24 mouse cellular contexts compared by ENCODE assay signal in the genomic region with DNA sequence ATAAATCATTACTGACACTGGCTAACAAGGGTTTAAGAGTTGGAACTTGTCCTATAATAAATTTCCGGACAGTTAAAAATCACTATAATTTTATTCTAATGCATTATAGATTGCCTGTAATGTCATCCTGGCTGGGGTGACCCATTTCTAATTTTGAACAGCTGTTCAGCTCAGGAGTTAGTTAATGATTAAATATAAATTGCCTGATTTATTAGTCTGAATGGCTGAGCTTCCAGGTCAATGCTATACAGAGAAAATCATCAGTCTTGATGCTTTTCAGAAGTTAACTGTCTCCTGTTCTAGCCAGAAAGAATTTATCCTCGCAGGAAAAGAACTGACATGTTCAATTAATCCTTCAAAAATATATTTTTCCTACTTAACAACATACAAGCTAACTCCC.
"Had no signal": no experiment of that assay in that cellular context is flagged by ENCODE, and none has a peak within 500 bp of the region (broad histone marks: within the 10 kb centered on the region; RNA-seq: fewer than 3 reads in every experiment).

No protein-coding gene starts in this region.

- H3K36me3 ChIP-seq: forebrain, embryonic 15.5 days; heart, embryonic 13.5 days; heart, embryonic 15.5 days; hindbrain, embryonic 13.5 days; hindbrain, embryonic 15.5 days; kidney, embryonic 15.5 days; limb, embryonic 10.5 days; limb, embryonic 12.5 days; liver, embryonic 13.5 days; liver, embryonic 15.5 days had no signal

- H3K4me1 ChIP-seq: forebrain, embryonic 15.5 days; heart, embryonic 13.5 days; heart, embryonic 15.5 days; hindbrain, embryonic 13.5 days; hindbrain, embryonic 15.5 days; limb, embryonic 10.5 days; limb, embryonic 12.5 days; liver, embryonic 13.5 days; liver, embryonic 15.5 days had no signal

- H3K4me3 ChIP-seq: forebrain, embryonic 15.5 days; heart, adult 2 months; heart, embryonic 13.5 days; heart, embryonic 15.5 days; hindbrain, embryonic 13.5 days; hindbrain, embryonic 15.5 days; kidney, embryonic 15.5 days; layer of hippocampus, adult 2 months; left cerebral cortex, adult 2 months; limb, embryonic 10.5 days; limb, embryonic 12.5 days; liver, embryonic 13.5 days; liver, embryonic 15.5 days had no signal

- ATAC-seq: forebrain, embryonic 15.5 days; forebrain, postnatal 0 days; hindbrain, postnatal 0 days had no signal

- H3K9me3 ChIP-seq: forebrain, embryonic 15.5 days; heart, embryonic 13.5 days; heart, embryonic 15.5 days; hindbrain, embryonic 13.5 days; hindbrain, embryonic 15.5 days; kidney, embryonic 15.5 days; limb, embryonic 10.5 days; limb, embryonic 12.5 days; liver, embryonic 13.5 days; liver, embryonic 15.5 days had no signal

- DNase-seq: forebrain, postnatal 0 days; gastrocnemius, postnatal 14 days; gastrocnemius, postnatal 36 days; heart, adult 11 months; heart, adult 2 months; heart, postnatal 14 days; heart, postnatal 36 days; kidney, adult 18-20 months; kidney, postnatal 4 days; liver, embryonic 13.5 days had no signal

- H3K27me3 ChIP-seq: forebrain, embryonic 15.5 days; heart, embryonic 13.5 days; heart, embryonic 15.5 days; hindbrain, embryonic 13.5 days; hindbrain, embryonic 15.5 days; kidney, embryonic 15.5 days; limb, embryonic 12.5 days; liver, embryonic 13.5 days; liver, embryonic 15.5 days had no signal

- H3K9ac ChIP-seq: forebrain, embryonic 15.5 days; forebrain, postnatal 0 days; heart, embryonic 13.5 days; heart, embryonic 15.5 days; hindbrain, embryonic 13.5 days; hindbrain, embryonic 15.5 days; kidney, embryonic 15.5 days; limb, embryonic 12.5 days; liver, embryonic 13.5 days; liver, embryonic 15.5 days had no signal

- H3K4me2 ChIP-seq: forebrain, embryonic 15.5 days; heart, embryonic 11.5 days; heart, embryonic 13.5 days; heart, embryonic 15.5 days; hindbrain, embryonic 13.5 days; hindbrain, embryonic 15.5 days; kidney, embryonic 15.5 days; limb, embryonic 12.5 days; liver, embryonic 11.5 days; liver, embryonic 13.5 days; liver, embryonic 15.5 days had no signal

- H3K27ac ChIP-seq: forebrain, embryonic 15.5 days; heart, adult 2 months; heart, embryonic 13.5 days; heart, embryonic 15.5 days; hindbrain, embryonic 13.5 days; hindbrain, embryonic 15.5 days; hindbrain, postnatal 0 days; kidney, embryonic 15.5 days; layer of hippocampus, adult 2 months; left cerebral cortex, adult 2 months; limb, embryonic 10.5 days; limb, embryonic 12.5 days; liver, embryonic 13.5 days; liver, embryonic 15.5 days had no signal
